Mouse (Mus musculus) spleen, adult 2 months (tissue): ENCODE measurements at regions not wholly inside any gene's neighbourhood (a gene's known extent, or its start where the extent isn't known, plus 50 kb on each side); places are given as distances from the start of the nearest gene placed in this dataset.

Source experiments
- CTCF ChIP-seq: fragments of 200-500 bp; IDR thresholded peaks from 2 replicates; pipeline ENCODE4 v1.5.1; 2011; ENCODE audit warnings: mild to moderate bottlenecking, inconsistent platforms; ENCODE audit not compliant: insufficient read depth, insufficient read length, insufficient replicate concordance; ENCODE audit errors: extremely low read depth
- POLR2A ChIP-seq: fragments of 200-500 bp; IDR thresholded peaks from 2 replicates; pipeline ENCODE4 v1.6.1; 2011; ENCODE audit warnings: low read depth, low read length, inconsistent platforms

DNA sequence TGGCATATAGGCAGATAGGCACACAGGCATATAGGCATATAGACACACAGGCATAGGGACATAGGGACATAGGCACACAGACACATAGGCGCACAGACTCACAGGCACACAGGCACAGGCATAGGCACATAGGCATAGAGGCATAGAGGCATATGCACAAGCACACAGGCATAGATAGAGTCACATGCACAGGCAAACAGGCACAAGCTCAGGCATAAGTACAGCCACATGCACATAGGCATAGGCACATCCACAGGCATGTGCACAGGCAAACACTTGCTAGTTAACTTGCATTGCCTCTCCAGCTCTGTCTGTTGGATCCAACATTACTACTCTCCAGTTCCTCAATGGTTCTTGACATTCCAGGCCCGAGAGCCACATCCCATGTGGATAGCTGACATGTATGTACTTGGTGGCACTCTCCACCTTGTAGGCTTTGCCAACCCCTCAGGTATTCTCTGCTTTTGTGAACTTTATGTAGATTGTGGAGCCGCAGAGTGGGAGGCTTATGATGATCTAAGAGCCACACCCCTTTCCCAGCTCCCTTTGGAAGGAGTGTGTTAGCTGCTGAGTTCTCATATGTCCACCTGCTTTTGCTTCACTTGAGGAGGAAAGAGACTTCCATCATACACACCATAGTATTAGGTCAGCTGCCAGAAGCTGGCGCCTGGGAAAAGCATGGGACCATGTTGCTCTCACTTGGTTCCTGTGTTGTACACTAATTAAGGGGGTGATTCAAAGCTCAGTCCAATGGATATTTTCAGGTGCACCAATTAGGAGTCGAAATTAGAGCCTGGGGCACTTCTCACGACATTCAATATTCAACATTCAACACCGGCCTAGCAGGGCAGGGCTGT lies 192.7 kb upstream of the Hhip start:
- no peak for TF ChIP-seq POLR2A
- no peak for TF ChIP-seq CTCF
